Mouse (Mus musculus) heart, embryonic 10.5 days (tissue): ENCODE measurements around the gene Gpr176. TPM values are rescaled to one million over a fixed set of nuclear protein-coding genes. Genes with fewer than 3 reads are reported as not detected.
"Not testable (repeated sequence)": the region's sequence is repeated elsewhere in the genome, so short reads cannot be mapped to it uniquely, and the experiment has no call there.

ENCODE experiments used
- DNase-seq: peaks from one replicate; pipeline ENCODE4 v3.0.0-alpha.2; 2017; ENCODE audit warnings: low spot score
- H3K27ac ChIP-seq: fragments of 300-500 bp; sonication (generic); 2 replicates; pipeline ENCODE4 v1.5.1; 2016; ENCODE audit warnings: mild to moderate bottlenecking
- H3K27me3 ChIP-seq: fragments of 300-500 bp; sonication (generic); 2 replicates; pipeline ENCODE4 v1.6.1; 2016; ENCODE audit warnings: mild to moderate bottlenecking; ENCODE audit not compliant: poor library complexity, insufficient read depth, severe bottlenecking
- H3K36me3 ChIP-seq: fragments of 300-500 bp; sonication (generic); 2 replicates; pipeline ENCODE4 v1.6.1; 2016; ENCODE audit warnings: mild to moderate bottlenecking, moderate library complexity
- H3K4me1 ChIP-seq: fragments of 300-500 bp; sonication (generic); 2 replicates; pipeline ENCODE4 v1.6.1; 2016; ENCODE audit warnings: mild to moderate bottlenecking
- H3K4me3 ChIP-seq: fragments of 300-500 bp; sonication (generic); 2 replicates; pipeline ENCODE4 v1.5.1; 2016; ENCODE audit warnings: mild to moderate bottlenecking, moderate library complexity
- H3K9me3 ChIP-seq: fragments of 300-500 bp; sonication (generic); 2 replicates; pipeline ENCODE4 v1.6.1; 2016; ENCODE audit warnings: mild to moderate bottlenecking, moderate library complexity
- WGBS: fragments of 180-500 bp; shearing (Covaris S2); methylation state at CpG from one replicate; pipeline ENCODE4 v1.1.7; 2016; 5-methylcytosine and 5-hydroxymethylcytosine counted together
- polyA plus RNA-seq: library from polyadenylated mRNA; unstranded; fragments of >200 nt; fragmentation: Nextera tagmentation; extraction: Ambion mirVana; gene quantifications from 2 replicates; pipeline ENCODE4 v1.2.1, GENCODE M21; 2016

Gene Gpr176
- polyA plus RNA-seq, 1 experiment from 2014 or later = 0.39 TPM

GRCm38 (mm10) chr2:118307561-118307960 is 65.7 kb downstream of the Gpr176 start:
- no peaks in the 10 kb centered on the region for H3K9me3 ChIP-seq
- no peak overlapping the region for H3K4me3 ChIP-seq
- H3K4me1 ChIP-seq = no peaks in the 10 kb centered on the region
- peak; percentile 69 for DNase-seq
- H3K27ac ChIP-seq = no peak overlapping the region
- no peaks in the 10 kb centered on the region for H3K27me3 ChIP-seq
- no peaks in the 10 kb centered on the region for H3K36me3 ChIP-seq
- WGBS = 73% methylated on average over 8 of the region's 8 CpGs

- Histone ChIP-seq H3K4me3 (no peak overlapping the region), H3K36me3 (no peaks in the 10 kb centered on the region), H3K27me3 (no peaks in the 10 kb centered on the region), H3K4me1 (no peaks in the 10 kb centered on the region), H3K9me3 (no peaks in the 10 kb centered on the region), H3K27ac (no peak overlapping the region)
- 55% methylated on average over 2 of the region's 2 CpGs for WGBS
- no peak for DNase-seq
Observed at GRCm38 (mm10) chr2:118306966-118307365, 66.3 kb downstream of the Gpr176 start.

- Histone ChIP-seq H3K4me3 (no peak overlapping the region), H3K4me1 (no peaks in the 10 kb centered on the region), H3K36me3 (no peaks in the 10 kb centered on the region), H3K27me3 (no peaks in the 10 kb centered on the region), H3K27ac (no peak overlapping the region), H3K9me3 (no peaks in the 10 kb centered on the region)
- no peak for DNase-seq
- whole genome bisulfite sequencing = 62% methylated on average over 3 of the region's 3 CpGs
Observed at GRCm38 (mm10) chr2:118306522-118306895, 66.7 kb downstream of the Gpr176 start.

DNA sequence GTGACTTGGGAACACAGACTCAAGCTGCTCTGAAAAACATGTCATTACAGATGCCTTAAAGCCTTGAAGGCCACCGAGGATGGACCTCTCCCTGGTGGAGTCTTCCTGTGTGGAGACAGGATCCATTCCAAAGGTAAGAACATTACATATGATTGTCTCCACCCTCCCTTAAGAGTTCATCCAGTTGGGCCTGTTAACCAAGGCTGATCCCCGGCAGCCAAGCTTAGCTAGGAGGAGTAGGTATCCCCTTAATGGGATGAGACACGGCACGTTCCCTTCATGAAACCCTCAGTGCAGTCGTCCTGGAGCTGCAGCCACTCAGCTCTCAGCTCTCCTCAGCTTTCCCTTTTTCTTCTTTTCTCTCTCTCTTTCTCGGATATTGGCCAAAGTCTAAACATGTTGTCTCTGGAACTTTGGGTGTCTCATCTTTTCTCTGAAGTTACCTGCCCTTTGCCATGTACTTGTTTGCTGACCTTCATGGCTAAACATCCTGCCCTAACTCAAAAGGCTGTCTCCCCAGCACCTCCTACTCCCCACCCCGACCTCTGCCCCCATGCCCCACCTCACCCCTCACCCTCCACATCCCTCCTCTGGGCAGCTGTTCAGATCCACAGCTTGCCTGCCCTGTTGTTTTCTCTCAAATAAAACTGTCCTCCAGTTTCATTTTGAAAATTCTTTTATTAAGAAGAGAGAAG is 67.2 kb downstream of the Gpr176 start:
- no peaks in the 10 kb centered on the region for H3K36me3 ChIP-seq
- DNase-seq = no peak
- no peak overlapping the region for H3K27ac ChIP-seq
- no peaks in the 10 kb centered on the region for H3K27me3 ChIP-seq
- WGBS = 71% methylated on average over 7 of the region's 7 CpGs
- H3K4me3 ChIP-seq = no peak overlapping the region
- no peaks in the 10 kb centered on the region for H3K9me3 ChIP-seq
- no peaks in the 10 kb centered on the region for H3K4me1 ChIP-seq

DNA sequence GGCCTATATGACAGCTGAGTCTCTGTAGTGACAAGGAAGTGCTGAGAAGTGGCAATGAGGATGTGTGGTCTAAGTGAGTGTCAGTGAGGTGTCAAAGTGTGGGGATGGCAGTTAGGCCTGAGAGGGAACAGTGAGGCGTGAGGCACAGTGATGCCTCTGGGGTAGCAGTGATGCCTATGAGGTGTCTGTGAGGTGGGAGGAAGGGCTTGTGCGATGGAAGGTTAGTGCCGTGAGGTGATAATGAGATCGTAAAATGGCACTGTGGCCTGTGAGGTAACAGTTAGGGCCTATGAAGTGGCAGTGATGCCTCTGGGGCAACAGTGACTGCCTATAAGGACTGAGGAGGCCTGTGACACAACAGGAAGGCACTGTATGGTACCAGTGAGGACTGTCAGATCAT is 69.8 kb downstream of the Gpr176 start:
- no peak for DNase-seq

DNA sequence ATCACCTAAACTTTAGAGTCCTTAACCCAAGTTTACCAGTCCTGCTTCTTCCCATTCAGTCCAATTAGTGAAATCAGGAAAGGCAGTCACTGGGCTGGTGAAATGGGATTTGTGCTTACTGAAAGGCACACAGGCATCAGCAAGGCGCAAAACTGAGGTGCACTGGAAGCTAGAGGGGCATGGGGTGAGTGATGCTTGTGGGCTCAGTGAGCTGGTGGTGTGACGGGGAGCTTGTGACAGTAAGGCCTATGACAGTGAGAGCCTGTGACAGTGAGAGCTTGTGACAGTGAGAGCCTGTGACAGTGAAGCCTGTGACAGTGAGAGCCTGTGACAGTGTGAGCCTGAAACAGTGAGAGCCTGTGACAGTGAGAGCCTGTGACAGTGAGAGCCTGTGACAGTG is 71.6 kb downstream of the Gpr176 start:
- Histone ChIP-seq H3K4me3 (no peak overlapping the region), H3K9me3 (no peaks in the 10 kb centered on the region), H3K27me3 (no peaks in the 10 kb centered on the region), H3K27ac (no peak overlapping the region), H3K36me3 (no peaks in the 10 kb centered on the region), H3K4me1 (no peaks in the 10 kb centered on the region)
- no peak for DNase-seq
- 61% methylated on average over 2 of the region's 2 CpGs for WGBS

More for the DNA sequence above, 69.8 kb downstream of the Gpr176 start:
- WGBS = 67% methylated on average over 4 of the region's 4 CpGs
- Histone ChIP-seq H3K27me3 (no peaks in the 10 kb centered on the region), H3K36me3 (no peaks in the 10 kb centered on the region), H3K4me1 (no peaks in the 10 kb centered on the region), H3K9me3 (no peaks in the 10 kb centered on the region), H3K4me3 (no peak overlapping the region), H3K27ac (no peak overlapping the region)

DNA sequence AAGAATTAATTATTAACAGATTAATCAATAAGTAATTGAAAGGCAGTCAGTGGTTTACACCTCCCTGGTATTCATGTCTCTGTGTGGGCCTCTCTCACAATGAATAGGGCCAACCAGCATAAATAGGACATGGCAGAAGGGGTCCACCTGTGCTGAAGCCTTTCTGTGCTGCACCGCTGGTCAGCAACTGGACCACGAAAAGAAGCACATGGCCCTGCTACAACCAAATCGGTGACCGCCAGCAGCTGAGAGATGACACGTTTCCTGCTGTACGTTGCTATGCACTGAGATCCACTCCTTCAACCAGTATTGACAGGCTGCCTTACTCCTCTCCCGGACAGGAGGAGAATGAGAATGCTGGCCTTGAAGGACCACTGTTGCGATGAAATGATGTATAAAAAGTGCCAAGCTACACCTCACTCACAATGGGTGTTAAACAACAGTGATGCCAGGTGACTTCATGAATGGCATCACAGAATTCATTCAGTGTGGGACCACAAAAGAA is 72.1 kb downstream of the Gpr176 start:
- Histone ChIP-seq H3K36me3 (no peaks in the 10 kb centered on the region), H3K4me3 (no peak overlapping the region), H3K9me3 (no peaks in the 10 kb centered on the region), H3K27me3 (no peaks in the 10 kb centered on the region), H3K4me1 (no peaks in the 10 kb centered on the region), H3K27ac (no peak overlapping the region)
- WGBS = 87% methylated on average over 8 of the region's 8 CpGs
- DNase-seq = no peak

- Histone ChIP-seq H3K27me3 (no peaks in the 10 kb centered on the region), H3K4me1 (no peaks in the 10 kb centered on the region), H3K27ac (no peak overlapping the region), H3K4me3 (no peak overlapping the region), H3K9me3 (no peaks in the 10 kb centered on the region), H3K36me3 (no peaks in the 10 kb centered on the region)
- no peak for DNase-seq
- 77% methylated on average over 2 of the region's 2 CpGs for WGBS
Observed at GRCm38 (mm10) chr2:118299981-118300380, 73.2 kb downstream of the Gpr176 start.

- H3K27ac ChIP-seq = no peak overlapping the region
- no peaks in the 10 kb centered on the region for H3K4me1 ChIP-seq
- no peaks in the 10 kb centered on the region for H3K36me3 ChIP-seq
- H3K27me3 ChIP-seq = no peaks in the 10 kb centered on the region
- H3K4me3 ChIP-seq = no peak overlapping the region
- no peak for DNase-seq
- H3K9me3 ChIP-seq = no peaks in the 10 kb centered on the region
- 80% methylated on average over 4 of the region's 4 CpGs for WGBS
Observed at GRCm38 (mm10) chr2:118298601-118299000, 74.6 kb downstream of the Gpr176 start.

DNA sequence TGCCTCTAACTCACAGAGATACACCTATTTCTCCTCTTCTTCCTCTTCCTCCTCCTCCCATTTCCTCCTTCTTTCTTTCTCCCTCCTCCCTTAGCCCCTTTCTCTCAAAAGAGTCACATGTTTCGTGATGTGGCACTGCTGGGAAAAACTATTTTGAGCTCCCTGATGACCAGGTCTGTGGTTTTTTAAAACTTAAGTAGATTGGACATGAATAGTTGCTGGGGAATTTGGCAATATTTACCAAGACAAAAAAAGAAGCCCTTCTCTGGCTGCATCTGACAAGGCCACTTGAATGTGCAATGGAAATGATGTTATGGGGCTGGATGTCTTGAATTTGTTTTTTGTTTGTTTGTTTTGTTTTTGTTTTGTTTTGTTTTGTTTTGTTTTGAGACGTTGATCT is 75.3 kb downstream of the Gpr176 start:
- DNase-seq = no peak
- Histone ChIP-seq H3K9me3 (no peaks in the 10 kb centered on the region), H3K4me3 (no peak overlapping the region), H3K36me3 (no peaks in the 10 kb centered on the region), H3K4me1 (no peaks in the 10 kb centered on the region), H3K27me3 (no peaks in the 10 kb centered on the region), H3K27ac (no peak overlapping the region)
- WGBS = 76% methylated on average over 2 of the region's 2 CpGs

DNA sequence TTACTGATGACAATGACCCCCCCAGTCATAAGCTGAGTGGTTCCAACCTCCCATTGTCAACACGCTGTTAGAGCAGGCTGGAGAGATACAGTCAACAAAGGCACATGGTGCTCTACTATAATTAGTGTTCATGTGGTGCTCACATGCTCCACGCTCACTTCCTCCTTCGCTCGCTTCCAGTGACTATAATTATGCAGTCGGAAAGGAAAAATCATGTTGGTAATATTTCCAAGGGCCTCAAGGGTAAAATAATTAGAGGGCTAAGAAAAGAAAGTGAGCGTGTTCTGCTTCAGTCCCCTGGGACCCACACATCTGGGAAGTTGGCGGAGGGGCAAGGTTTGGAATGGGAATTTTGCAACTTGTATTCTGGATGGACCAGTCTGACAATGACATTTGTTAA is 77.7 kb downstream of the Gpr176 start:
- 81% methylated on average over 7 of the region's 7 CpGs for WGBS
- no peaks in the 10 kb centered on the region for H3K9me3 ChIP-seq
- H3K36me3 ChIP-seq = no peaks in the 10 kb centered on the region
- no peaks in the 10 kb centered on the region for H3K4me1 ChIP-seq
- no peak for DNase-seq
- no peaks in the 10 kb centered on the region for H3K27me3 ChIP-seq
- no peak overlapping the region for H3K27ac ChIP-seq
- H3K4me3 ChIP-seq = no peak overlapping the region

DNA sequence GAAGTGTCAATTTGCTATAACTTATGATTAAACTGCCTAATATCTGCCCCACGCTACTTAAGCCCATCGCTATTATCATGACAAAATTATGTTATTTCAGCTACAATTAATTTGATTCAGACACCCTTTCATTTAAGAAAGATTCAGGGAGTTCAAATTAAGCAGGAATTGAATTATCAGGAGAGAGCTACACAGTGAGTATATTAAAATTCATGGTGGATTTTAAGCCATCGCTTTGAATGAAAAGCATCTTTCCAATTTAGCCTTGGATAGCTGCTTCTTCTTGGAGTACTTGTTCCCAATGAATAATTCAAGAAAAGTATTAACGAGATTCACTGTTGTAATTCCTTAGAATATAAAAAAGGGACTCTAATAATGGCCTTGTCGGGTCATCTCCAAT is 79.6 kb downstream of the Gpr176 start:
- Histone ChIP-seq H3K27me3 (no peaks in the 10 kb centered on the region), H3K27ac (no peak overlapping the region), H3K36me3 (no peaks in the 10 kb centered on the region), H3K4me1 (no peaks in the 10 kb centered on the region), H3K9me3 (no peaks in the 10 kb centered on the region), H3K4me3 (no peak overlapping the region)
- no peak for DNase-seq
- WGBS = 84% methylated on average over 5 of the region's 5 CpGs

DNA sequence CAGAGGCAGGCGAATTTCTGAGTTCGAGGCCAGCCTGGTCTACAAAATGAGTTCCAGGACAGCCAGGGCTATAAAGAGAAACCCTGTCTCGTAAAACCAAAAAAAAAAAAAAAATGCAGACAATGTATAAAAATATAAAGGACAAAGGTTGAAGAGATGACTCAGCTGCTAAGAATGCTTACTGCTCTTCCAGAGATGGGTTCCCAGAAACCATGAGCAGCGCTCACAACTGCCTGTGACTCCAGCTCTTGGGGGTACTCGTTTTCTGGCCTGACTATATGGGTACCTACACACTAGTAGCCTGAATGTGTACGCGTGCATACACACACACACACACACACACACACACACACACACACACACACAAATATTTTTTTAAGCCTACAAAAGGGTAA is 84.2 kb downstream of the Gpr176 start:
- DNase-seq, H3K4me3 ChIP-seq, H3K36me3 ChIP-seq, H3K4me1 ChIP-seq, H3K9me3 ChIP-seq, H3K27me3 ChIP-seq, H3K27ac ChIP-seq: not testable (repeated sequence)
- WGBS = 80% methylated on average over 7 of the region's 7 CpGs
